Mouse (Mus musculus): ENCODE results near the gene Ppm1m.

DNA sequence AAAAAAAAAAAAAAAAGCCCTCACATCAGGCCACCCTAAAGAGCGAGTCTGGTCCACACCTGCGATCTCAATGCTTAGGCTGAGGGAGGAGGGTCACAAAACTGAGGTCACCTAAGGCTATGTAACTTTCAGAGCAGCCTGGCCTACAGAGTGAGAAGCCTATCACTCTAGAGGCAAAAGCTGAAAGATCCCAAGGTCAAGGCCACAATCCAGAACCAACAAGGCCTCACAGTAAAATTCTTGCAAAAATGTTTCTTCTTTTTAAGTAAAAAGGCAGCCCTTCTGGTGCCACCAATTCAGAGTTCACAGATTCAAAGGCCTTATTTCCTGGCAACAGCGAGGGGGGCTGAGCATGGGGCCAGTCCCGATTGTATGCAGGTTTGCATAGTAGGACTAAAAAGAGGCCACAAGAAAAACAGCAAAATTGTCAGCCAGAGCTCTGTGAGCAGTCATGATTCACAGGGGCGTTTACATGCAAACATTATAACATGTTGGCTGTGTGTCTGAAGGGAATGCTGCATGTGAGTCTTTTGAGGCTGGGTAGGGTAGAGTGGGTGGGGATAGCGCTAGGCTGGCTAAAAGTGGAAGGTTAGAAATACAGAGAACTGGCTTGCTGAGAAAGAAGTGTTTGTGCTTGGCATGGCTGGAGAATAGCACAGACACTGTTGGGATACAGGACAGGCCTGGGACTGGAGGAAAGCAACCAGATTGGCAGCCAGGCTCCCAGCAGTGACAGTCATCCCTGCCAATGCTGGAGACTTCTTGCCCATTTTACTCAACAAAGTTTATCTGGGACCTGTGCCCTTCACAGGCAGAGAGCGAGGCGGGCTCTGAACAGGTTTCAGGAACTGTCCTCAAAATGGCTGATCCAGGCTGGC is 5.4 kb downstream of the Ppm1m start:
- TF ChIP-seq CTCF (IDR thresholded peaks at IDR 0.05; ENCODE audit: low read depth), result no peak
- no peak for TF ChIP-seq EP300 (IDR thresholded peaks at IDR 0.05; ENCODE audit: low read depth)

Data from liver, postnatal 0 days (tissue).